Mouse (Mus musculus) T-helper 17 cell (primary cell): Measurements from ENCODE around the gene Vmn1r196.
"Not testable (repeated sequence)": the region's sequence is repeated elsewhere in the genome, so short reads cannot be mapped to it uniquely, and the experiment has no call there.

ENCODE experiments used
- in situ Hi-C, 2 experiments: fragments of 300-600 bp; cut with MboI, MseI; formaldehyde crosslinking; loops; 1 replicate in 1 of 2; 2 replicates in 1 of 2; pipeline ENCODE4 v1.15.1; 2025; ENCODE audit warnings: high pct_unique_total_duplicates in 2 of 2

Gene Vmn1r196

GRCm38 (mm10) chr13:22289620-22290019 lies at the start of gene Vmn1r196:
Vmn1r196 (plus strand) TSS chr13:22289920.
- in situ Hi-C loops = loop anchor here in 1 of 2 experiments (5.0 kb wide), 1 partner anchor 1217 kb away; the partner anchor contains the start of gene Olfr1370

- in situ Hi-C loops = no loop called here
Observed at GRCm38 (mm10) chr13:22243915-22244314, 45.8 kb upstream of the Vmn1r196 start, which contains the start of gene Vmn1r194. Vmn1r194 (plus strand) TSS chr13:22244215.

GRCm38 (mm10) chr13:22270222-22270621 lies 19.5 kb upstream of the Vmn1r196 start, which contains the start of gene Vmn1r195:
Vmn1r195 (plus strand) TSS chr13:22270522.
- in situ Hi-C loops = not testable (repeated sequence)

GRCm38 (mm10) chr13:22271721-22272120 lies 18.0 kb upstream of the Vmn1r196 start:
- in situ Hi-C loops = no loop called here

GRCm38 (mm10) chr13:22284578-22284977 lies 5.1 kb upstream of the Vmn1r196 start:
- in situ Hi-C loops = no loop called here

DNA sequence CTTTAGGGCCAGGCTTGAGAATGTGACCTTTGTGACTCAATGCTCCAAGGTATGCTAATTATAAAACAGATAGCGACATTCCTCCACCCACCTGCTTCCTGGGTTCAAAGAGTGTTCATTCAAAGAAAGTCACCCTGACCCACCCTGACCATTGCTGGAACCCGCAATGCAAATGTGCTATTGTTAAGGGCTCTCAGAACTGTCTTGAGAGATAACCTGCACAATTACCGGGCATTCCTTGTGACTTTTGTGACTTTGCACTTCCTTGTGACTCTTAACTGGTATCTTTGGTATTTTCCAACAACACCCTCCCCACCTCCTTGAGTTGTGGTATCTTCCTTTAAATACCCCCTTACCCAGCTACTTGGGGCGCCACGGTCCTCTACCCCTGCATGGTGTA lies 18.4 kb downstream of the Vmn1r196 start:
- in situ Hi-C loops = not testable (repeated sequence)

GRCm38 (mm10) chr13:22315361-22315760 lies 25.6 kb downstream of the Vmn1r196 start:
- in situ Hi-C loops = no loop called here

DNA sequence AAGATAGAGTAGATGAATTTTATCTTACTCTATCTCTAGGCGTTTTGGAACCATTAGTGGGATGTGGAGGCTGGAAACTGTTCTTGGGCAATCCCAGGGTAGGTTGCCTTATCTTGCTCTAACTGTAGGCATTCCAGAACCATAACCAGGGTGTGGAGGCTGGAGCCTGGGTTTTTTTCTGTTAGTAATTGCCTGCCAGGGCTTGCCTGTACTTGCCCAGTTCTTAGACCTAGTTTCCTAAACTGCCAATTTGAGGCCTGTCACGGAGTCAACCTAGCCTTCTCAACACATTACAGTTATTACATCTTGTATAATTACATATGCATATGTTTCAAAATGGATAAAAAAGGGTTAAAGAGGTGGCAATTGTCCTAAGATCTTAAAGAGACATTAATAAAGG lies 27.6 kb downstream of the Vmn1r196 start:
- in situ Hi-C loops = no loop called here

GRCm38 (mm10) chr13:22320091-22320490 lies 30.4 kb downstream of the Vmn1r196 start:
- in situ Hi-C loops = no loop called here

GRCm38 (mm10) chr13:22324289-22324688 lies 34.6 kb downstream of the Vmn1r196 start, which contains the start of gene Vmn1r197:
Vmn1r197 (plus strand) TSS chr13:22324589.
- in situ Hi-C loops = no loop called here

GRCm38 (mm10) chr13:22333269-22333668 lies 43.5 kb downstream of the Vmn1r196 start:
- in situ Hi-C loops = no loop called here

DNA sequence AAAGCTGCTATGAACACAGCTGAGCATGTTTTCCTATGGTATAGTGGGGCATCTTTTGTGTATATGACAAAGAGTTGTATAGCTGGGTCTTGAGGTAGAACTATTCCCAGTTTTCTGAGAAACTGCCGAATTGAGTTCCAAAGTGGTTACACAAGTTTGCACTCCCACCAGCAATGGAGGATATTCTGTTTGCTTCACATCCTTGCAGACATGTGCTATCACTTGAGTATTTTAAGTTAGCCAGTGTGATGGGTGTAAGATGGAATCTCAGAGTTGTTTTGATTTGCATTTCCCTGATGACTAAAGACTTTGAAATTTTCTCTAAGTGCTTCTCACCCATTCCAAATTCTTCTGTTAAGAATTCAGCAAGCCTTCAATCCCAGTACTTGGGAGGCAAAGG lies 45.8 kb downstream of the Vmn1r196 start:
- in situ Hi-C loops = no loop called here
